Mouse (Mus musculus) heart, adult 9 months (tissue): ENCODE results near the gene Doc2b.

Experiments
- DNase-seq, 2 experiments: peaks; one replicate each; pipeline ENCODE4 v3.0.0; 2022; ENCODE audit warnings: low spot score in 2 of 2

Gene Doc2b

GRCm38 (mm10) chr11:75793351-75793750 lies 2.5 kb downstream of the Doc2b start:
- DNase-seq = no peak

- no peak for DNase-seq
These were observed 3.3 kb downstream of the Doc2b start for GRCm38 (mm10) chr11:75792535-75792934.

GRCm38 (mm10) chr11:75785897-75786296 lies 10.0 kb downstream of the Doc2b start:
- no peak for DNase-seq

GRCm38 (mm10) chr11:75783799-75784198 lies 12.1 kb downstream of the Doc2b start:
- DNase-seq = no peak

- peak; percentile 19 to 52 for DNase-seq
These were observed 13.9 kb downstream of the Doc2b start for GRCm38 (mm10) chr11:75781919-75782318.

- DNase-seq = no peak
These were observed 19.9 kb downstream of the Doc2b start for GRCm38 (mm10) chr11:75775919-75776318.

GRCm38 (mm10) chr11:75772562-75772961 lies 23.3 kb downstream of the Doc2b start:
- no peak for DNase-seq

- DNase-seq = peak; percentile 84 to 87
These were observed 26.6 kb downstream of the Doc2b start for GRCm38 (mm10) chr11:75769206-75769605.

GRCm38 (mm10) chr11:75768091-75768989 lies 27.5 kb downstream of the Doc2b start:
- no peak for DNase-seq

GRCm38 (mm10) chr11:75767014-75767413 lies 28.8 kb downstream of the Doc2b start:
- no peak for DNase-seq

GRCm38 (mm10) chr11:75765161-75765560 lies 30.7 kb downstream of the Doc2b start:
- no peak for DNase-seq

GRCm38 (mm10) chr11:75764521-75765023 lies 31.3 kb downstream of the Doc2b start:
- DNase-seq = no peak

GRCm38 (mm10) chr11:75762708-75763107 lies 33.1 kb downstream of the Doc2b start:
- DNase-seq = no peak

- DNase-seq = no peak
These were observed 35.1 kb downstream of the Doc2b start for GRCm38 (mm10) chr11:75760785-75761184.

GRCm38 (mm10) chr11:75758553-75758952 lies 37.3 kb downstream of the Doc2b start:
- DNase-seq = no peak

GRCm38 (mm10) chr11:75756687-75757086 lies 39.2 kb downstream of the Doc2b start:
- no peak for DNase-seq

- DNase-seq = no peak
These were observed 44.8 kb downstream of the Doc2b start for GRCm38 (mm10) chr11:75751082-75751481.

- DNase-seq = no peak
These were observed 45.3 kb downstream of the Doc2b start for GRCm38 (mm10) chr11:75750537-75750936.

- no peak for DNase-seq
These were observed 51.1 kb downstream of the Doc2b start for GRCm38 (mm10) chr11:75744761-75745160.

GRCm38 (mm10) chr11:75741615-75742014 lies 54.2 kb downstream of the Doc2b start:
- no peak for DNase-seq

- DNase-seq = no peak
These were observed 55.6 kb downstream of the Doc2b start for GRCm38 (mm10) chr11:75740204-75740603.

- DNase-seq = no peak
These were observed 57.4 kb downstream of the Doc2b start for GRCm38 (mm10) chr11:75738477-75738821.

- no peak for DNase-seq
These were observed 57.9 kb downstream of the Doc2b start for GRCm38 (mm10) chr11:75737806-75738476.
